Mouse (Mus musculus) B cell, adult 2 months (primary cell): ENCODE data around the gene Ice2.

ENCODE experiments used
- DNase-seq, 2 experiments: peaks; one replicate each; pipeline ENCODE4 v3.0.0; 2022

Gene Ice2

GRCm38 (mm10) chr9:69463046-69463445, 65.3 kb downstream of the Ice2 start:
- DNase-seq: no peak

GRCm38 (mm10) chr9:69464109-69464756, 66.5 kb downstream of the Ice2 start:
- DNase-seq: no peak

GRCm38 (mm10) chr9:69466098-69466497, 68.4 kb downstream of the Ice2 start:
- no peak for DNase-seq

GRCm38 (mm10) chr9:69467310-69467939, 69.7 kb downstream of the Ice2 start:
- DNase-seq: no peak

- no peak for DNase-seq
These were observed 71.3 kb downstream of the Ice2 start for GRCm38 (mm10) chr9:69468991-69469390.

GRCm38 (mm10) chr9:69470362-69470761, 72.7 kb downstream of the Ice2 start:
- DNase-seq: no peak

GRCm38 (mm10) chr9:69470921-69471320, 73.2 kb downstream of the Ice2 start:
- no peak for DNase-seq

- DNase-seq: no peak
These were observed 75.0 kb downstream of the Ice2 start for GRCm38 (mm10) chr9:69472724-69473123.

GRCm38 (mm10) chr9:69475873-69476272, 78.2 kb downstream of the Ice2 start:
- no peak for DNase-seq

GRCm38 (mm10) chr9:69477195-69477823, 79.6 kb downstream of the Ice2 start:
- DNase-seq: no peak

- no peak for DNase-seq
These were observed 80.1 kb downstream of the Ice2 start for GRCm38 (mm10) chr9:69477824-69478222.

- DNase-seq: peak; percentile 81 to 85
These were observed 82.6 kb downstream of the Ice2 start for GRCm38 (mm10) chr9:69480344-69480743.
